Mouse (Mus musculus) spleen, postnatal 10 days (tissue): ENCODE measurements around the gene Atp8a1.
A peak's percentile ranks its signal among the peaks of the same experiment; 100 is the strongest.

ENCODE experiments used
- DNase-seq, 2 experiments: peaks; one replicate each; pipeline ENCODE4 v3.0.0; 2021 to 2022; ENCODE audit warnings: low spot score in 2 of 2

Atp8a1 gene

GRCm38 (mm10) chr5:67847253-67848165, at the start of gene Atp8a1:
Gene Atp8a1 (minus strand): TSS chr5:67847434.
- DNase-seq = peak; percentile 99 to 100

GRCm38 (mm10) chr5:67884422-67885210, 37.4 kb upstream of the Atp8a1 start:
- no peak for DNase-seq

GRCm38 (mm10) chr5:67883564-67884171, 36.4 kb upstream of the Atp8a1 start:
- DNase-seq = no peak

- DNase-seq = no peak
These were observed 24.2 kb upstream of the Atp8a1 start for GRCm38 (mm10) chr5:67871414-67871813.

GRCm38 (mm10) chr5:67866221-67866620, 19.0 kb upstream of the Atp8a1 start:
- DNase-seq = peak in 1 of 2 experiments; percentile 36

- no peak for DNase-seq
These were observed 18.4 kb upstream of the Atp8a1 start for GRCm38 (mm10) chr5:67865670-67866069.

GRCm38 (mm10) chr5:67864508-67865060, 17.4 kb upstream of the Atp8a1 start:
- DNase-seq = no peak

GRCm38 (mm10) chr5:67863950-67864391, 16.7 kb upstream of the Atp8a1 start:
- no peak for DNase-seq

- no peak for DNase-seq
These were observed 7.9 kb upstream of the Atp8a1 start for GRCm38 (mm10) chr5:67854963-67855606.

GRCm38 (mm10) chr5:67852860-67853259, 5.6 kb upstream of the Atp8a1 start:
- DNase-seq = no peak

- DNase-seq = no peak
These were observed 2.2 kb upstream of the Atp8a1 start for GRCm38 (mm10) chr5:67849411-67849810.

- no peak for DNase-seq
These were observed 1.3 kb upstream of the Atp8a1 start for GRCm38 (mm10) chr5:67848511-67849014.

- peak; percentile 56 to 72 for DNase-seq
These were observed 641 bp downstream of the Atp8a1 start for GRCm38 (mm10) chr5:67846361-67847224.

GRCm38 (mm10) chr5:67845190-67845691, 2.0 kb downstream of the Atp8a1 start:
- peak in 1 of 2 experiments; percentile 45 for DNase-seq

- DNase-seq = no peak
These were observed 3.2 kb downstream of the Atp8a1 start for GRCm38 (mm10) chr5:67844070-67844469.

GRCm38 (mm10) chr5:67842306-67842705, 4.9 kb downstream of the Atp8a1 start:
- DNase-seq = no peak

GRCm38 (mm10) chr5:67833841-67834240, 13.4 kb downstream of the Atp8a1 start:
- DNase-seq = peak in 1 of 2 experiments; percentile 15

GRCm38 (mm10) chr5:67831293-67832147, 15.7 kb downstream of the Atp8a1 start:
- no peak for DNase-seq

GRCm38 (mm10) chr5:67828356-67828755, 18.9 kb downstream of the Atp8a1 start:
- peak in 1 of 2 experiments; percentile 7 for DNase-seq
